Mouse (Mus musculus): ENCODE data around the gene Mpz. TPM values are rescaled to one million over a fixed set of nuclear protein-coding genes. Genes with fewer than 3 reads are reported as not detected.

The Mpz gene
- total RNA-seq (2014; fragmentation: Nextera tagmentation) (not detected in 2 replicates), total RNA-seq (2017) (not detected in 2 replicates), polyA plus RNA-seq (2012) (0.29 TPM in 1 of 2 replicates, not detected in the other)

GRCm38 (mm10) chr1:171149974-171150760 is at the start of gene Mpz, which contains the start of gene Sdhc:
TSS of gene Mpz (plus strand) at chr1:171150711.
TSS of gene Sdhc (minus strand) at chr1:171150603.
- ATAC-seq (ENCODE audit: extremely low read depth, insufficient number of reproducible peaks, low FRiP score, poor library complexity, severe bottlenecking): peak; percentile 99
- peaks cover 3% of the 10 kb centered on the region for H3K27me3 ChIP-seq (ENCODE audit: insufficient read depth, low read length)

GRCm38 (mm10) chr1:171101033-171101432 is 49.5 kb upstream of the Mpz start:
- peaks cover 45% of the 10 kb centered on the region for H3K4me1 ChIP-seq (ENCODE audit: insufficient read depth, low read depth, low read length)
- no peak for DNase-seq (ENCODE audit: low spot score)
- TF ChIP-seq GATA1 (IDR thresholded peaks at IDR 0.05; ENCODE audit: borderline replicate concordance, low read length): no peak
- no peak for TF ChIP-seq POLR2AphosphoS5 (IDR thresholded peaks at IDR 0.05; ENCODE audit: insufficient replicate concordance, low read depth, low read length)
- TF ChIP-seq GATA2 (IDR thresholded peaks at IDR 0.05; ENCODE audit: borderline replicate concordance, low read depth, low read length): no peak
- TF ChIP-seq TAL1 (conservative IDR thresholded peaks at IDR 0.05; ENCODE audit: low read depth, low read length): no peak
- no peak for TF ChIP-seq CTCF (IDR thresholded peaks at IDR 0.05; ENCODE audit: low read depth, low read length)
- no peak overlapping the region for H3K4me3 ChIP-seq (ENCODE audit: low read depth, low read length)
- H3K9me3 ChIP-seq (replicated peaks): peaks cover 6% of the 10 kb centered on the region
- H3K27me3 ChIP-seq (ENCODE audit: insufficient read depth, low read length): no peaks in the 10 kb centered on the region
- no peak for ATAC-seq (ENCODE audit: extremely low read depth, insufficient number of reproducible peaks, low FRiP score, poor library complexity, severe bottlenecking)
- H3K36me3 ChIP-seq (replicated peaks): no peaks in the 10 kb centered on the region

More at GRCm38 (mm10) chr1:171149974-171150760, at the start of gene Mpz, which contains the start of gene Sdhc:
- no peaks in the 10 kb centered on the region for H3K9me3 ChIP-seq (replicated peaks)
- no peak for TF ChIP-seq TAL1 (conservative IDR thresholded peaks at IDR 0.05; ENCODE audit: low read depth, low read length)
- no peak for TF ChIP-seq POLR2AphosphoS5 (IDR thresholded peaks at IDR 0.05; ENCODE audit: insufficient replicate concordance, low read depth, low read length)
- no peak for TF ChIP-seq GATA1 (IDR thresholded peaks at IDR 0.05; ENCODE audit: borderline replicate concordance, low read length)
- TF ChIP-seq GATA2 (IDR thresholded peaks at IDR 0.05; ENCODE audit: borderline replicate concordance, low read depth, low read length): no peak
- peak within 1 kb of the TSS; percentile 93 for H3K4me3 ChIP-seq (ENCODE audit: low read depth, low read length)
- H3K36me3 ChIP-seq (replicated peaks): peaks cover 29% of the 10 kb centered on the region
- DNase-seq (ENCODE audit: low spot score): peak; percentile 90
- peaks cover 27% of the 10 kb centered on the region for H3K4me1 ChIP-seq (ENCODE audit: insufficient read depth, low read depth, low read length)

- Histone ChIP-seq H3K27me3 (ENCODE audit: insufficient read depth, low read length) (no peaks in the 10 kb centered on the region), H3K36me3 (replicated peaks) (no peaks in the 10 kb centered on the region), H3K4me3 (ENCODE audit: low read depth, low read length) (peak overlapping the region; percentile 79), H3K9me3 (replicated peaks) (peaks cover 6% of the 10 kb centered on the region), H3K4me1 (ENCODE audit: insufficient read depth, low read depth, low read length) (peaks cover 36% of the 10 kb centered on the region)
- peak; percentile 40 for DNase-seq (ENCODE audit: low spot score)
- TF ChIP-seq CTCF (IDR thresholded peaks at IDR 0.05; ENCODE audit: low read depth, low read length) (no peak), TAL1 (conservative IDR thresholded peaks at IDR 0.05; ENCODE audit: low read depth, low read length) (no peak), GATA2 (IDR thresholded peaks at IDR 0.05; ENCODE audit: borderline replicate concordance, low read depth, low read length) (no peak), POLR2AphosphoS5 (IDR thresholded peaks at IDR 0.05; ENCODE audit: insufficient replicate concordance, low read depth, low read length) (no peak), GATA1 (IDR thresholded peaks at IDR 0.05; ENCODE audit: borderline replicate concordance, low read length) (no peak)
- ATAC-seq (ENCODE audit: extremely low read depth, insufficient number of reproducible peaks, low FRiP score, poor library complexity, severe bottlenecking): peak; percentile 36; the same call in 1 of the 2 replicates
These were observed 48.6 kb upstream of the Mpz start for GRCm38 (mm10) chr1:171101733-171102546.

- Histone ChIP-seq H3K27me3 (ENCODE audit: insufficient read depth, low read length) (no peaks in the 10 kb centered on the region), H3K4me1 (ENCODE audit: insufficient read depth, low read depth, low read length) (peaks cover 29% of the 10 kb centered on the region), H3K4me3 (ENCODE audit: low read depth, low read length) (peak overlapping the region; percentile 79), H3K36me3 (replicated peaks) (no peaks in the 10 kb centered on the region), H3K9me3 (replicated peaks) (peaks cover 6% of the 10 kb centered on the region)
- ATAC-seq (ENCODE audit: extremely low read depth, insufficient number of reproducible peaks, low FRiP score, poor library complexity, severe bottlenecking) (peak; percentile 47), DNase-seq (ENCODE audit: low spot score) (peak; percentile 33)
- TF ChIP-seq GATA2 (IDR thresholded peaks at IDR 0.05; ENCODE audit: borderline replicate concordance, low read depth, low read length): no peak
These were observed 47.8 kb upstream of the Mpz start for GRCm38 (mm10) chr1:171102547-171103177.

- DNase-seq (ENCODE audit: low spot score): peak; percentile 54
- TF ChIP-seq GATA2 (IDR thresholded peaks at IDR 0.05; ENCODE audit: borderline replicate concordance, low read depth, low read length) (no peak), TAL1 (conservative IDR thresholded peaks at IDR 0.05; ENCODE audit: low read depth, low read length) (no peak), CTCF (IDR thresholded peaks at IDR 0.05; ENCODE audit: low read depth, low read length) (no peak), POLR2AphosphoS5 (IDR thresholded peaks at IDR 0.05; ENCODE audit: insufficient replicate concordance, low read depth, low read length) (no peak), GATA1 (IDR thresholded peaks at IDR 0.05; ENCODE audit: borderline replicate concordance, low read length) (no peak)
- H3K4me1 ChIP-seq (ENCODE audit: insufficient read depth, low read depth, low read length): peaks cover 22% of the 10 kb centered on the region
- peaks cover 6% of the 10 kb centered on the region for H3K9me3 ChIP-seq (replicated peaks)
- no peaks in the 10 kb centered on the region for H3K36me3 ChIP-seq (replicated peaks)
- H3K27me3 ChIP-seq (ENCODE audit: insufficient read depth, low read length): no peaks in the 10 kb centered on the region
- ATAC-seq (ENCODE audit: extremely low read depth, insufficient number of reproducible peaks, low FRiP score, poor library complexity, severe bottlenecking): peak; percentile 71
- peak overlapping the region; percentile 66 for H3K4me3 ChIP-seq (ENCODE audit: low read depth, low read length)
These were observed 47.2 kb upstream of the Mpz start for GRCm38 (mm10) chr1:171103179-171103840.

Data from G1E (cell line).